Mouse (Mus musculus): Measurements from ENCODE around the gene Cab39. TPM values are rescaled to one million over a fixed set of nuclear protein-coding genes. Genes with fewer than 3 reads are reported as not detected.

The Cab39 gene
- 66.5 and 85.3 TPM in 2 replicates for polyA plus RNA-seq (2012; rRNA removed)

GRCm38 (mm10) chr1:85793208-85794105 lies at the start of gene Cab39:
Cab39 (plus strand) TSS chr1:85793441.

GRCm38 (mm10) chr1:85778436-85778835 lies 14.8 kb upstream of the Cab39 start, which contains the start of gene A630001G21Rik:
A630001G21Rik (minus strand) TSS chr1:85778643.

GRCm38 (mm10) chr1:85894231-85894747 lies 101.0 kb downstream of the Cab39 start, which contains the start of gene Itm2c:
Itm2c (plus strand) TSS chr1:85894281.

Other genes with a start within 250 kb of the Cab39 start
- not detected in 2 replicates for gene G530012D18Rik, start 217.8 kb upstream of the Cab39 start, polyA plus RNA-seq (2012; rRNA removed)
- gene Sp110, start 194.6 kb upstream of the Cab39 start, polyA plus RNA-seq (2012; rRNA removed) = 0.91 and 1.1 TPM in 2 replicates
- gene Sp140, start 193.1 kb upstream of the Cab39 start, polyA plus RNA-seq (2012; rRNA removed) = 0.94 and 0.98 TPM in 2 replicates
- gene Sp100, start 143.5 kb upstream of the Cab39 start, polyA plus RNA-seq (2012; rRNA removed) = 0.49 and 0.68 TPM in 2 replicates
- 2.2 and 2.5 TPM in 2 replicates for gene A630001G21Rik, start 14.8 kb upstream of the Cab39 start, polyA plus RNA-seq (2012; rRNA removed)
- 86.2 and 112 TPM in 2 replicates for gene Itm2c, start 100.8 kb downstream of the Cab39 start, polyA plus RNA-seq (2012; rRNA removed)
- gene 4933407L21Rik, start 135.0 kb downstream of the Cab39 start, polyA plus RNA-seq (2012; rRNA removed) = 1.1 and 1.5 TPM in 2 replicates
- gene Gpr55, start 167.6 kb downstream of the Cab39 start, polyA plus RNA-seq (2012; rRNA removed) = 0.01 TPM in 2 replicates
- not detected in 2 replicates for gene Spata3, start 223.4 kb downstream of the Cab39 start, polyA plus RNA-seq (2012; rRNA removed)

All from central nervous system, embryonic 11.5 days (tissue).